In genomic region chr10:79873715-79874289, GRCm38 (mm10) we compare ENCODE assay signal across 8 mouse cellular contexts. TPM values are rescaled to one million over a fixed set of nuclear protein-coding genes. Genes with fewer than 3 reads are reported as not detected.
DNase-seq lines count a peak whose midpoint lies in the region; ATAC-seq and TF ChIP-seq lines count a peak whose summit lies in the region.

No protein-coding gene starts in this region.

- no peaks in the 10 kb centered on the region for H3K9me3 ChIP-seq in lung, embryonic 14.5 days (ENCODE audit: low read depth, low read length)
- H3K9me3 ChIP-seq in embryonic facial prominence, embryonic 12.5 days, result no peaks in the 10 kb centered on the region
- H3K9me3 ChIP-seq in hindbrain, postnatal 0 days (ENCODE audit: low read length), result no peaks in the 10 kb centered on the region
- H3K9me3 ChIP-seq in neural tube, embryonic 13.5 days, result no peaks in the 10 kb centered on the region

- peak overlapping the region; percentile 97 for H3K4me2 ChIP-seq in lung, embryonic 14.5 days
- peak overlapping the region; percentile 62 for H3K4me2 ChIP-seq in embryonic facial prominence, embryonic 12.5 days (replicated peaks)
- H3K4me2 ChIP-seq in hindbrain, postnatal 0 days (ENCODE audit: low read depth, low read length), result peak overlapping the region; percentile 85
- peak overlapping the region; percentile 92 for H3K4me2 ChIP-seq in neural tube, embryonic 13.5 days

- DNase-seq in lung, embryonic 14.5 days, result peak; percentile 36
- no peak for DNase-seq in lung, adult 18-20 months
- peak; percentile 32 for DNase-seq in hindbrain, postnatal 0 days (ENCODE audit: low spot score)
- no peak for DNase-seq in cerebellum, postnatal 25 days
- DNase-seq in testis, postnatal 10 days (ENCODE audit: low spot score), result no peak
- no peak for DNase-seq in layer of hippocampus, postnatal 14 days (ENCODE audit: low spot score in 2 of 2)

- WGBS in lung, embryonic 14.5 days, result 1% methylated on average over 26 of the region's 26 CpGs
- 2% methylated on average over 26 of the region's 26 CpGs for WGBS in embryonic facial prominence, embryonic 12.5 days
- WGBS in hindbrain, postnatal 0 days, result under 1% methylated on average over 24 of the region's 26 CpGs
- under 1% methylated on average over 26 of the region's 26 CpGs for WGBS in neural tube, embryonic 13.5 days

- peak overlapping the region; percentile 37; the same call in 1 of the 2 replicates for H3K27ac ChIP-seq in lung, embryonic 14.5 days (ENCODE audit: low read depth)
- H3K27ac ChIP-seq in embryonic facial prominence, embryonic 12.5 days, result peak overlapping the region; percentile 83
- peak overlapping the region; percentile 94 for H3K27ac ChIP-seq in hindbrain, postnatal 0 days
- H3K27ac ChIP-seq in neural tube, embryonic 13.5 days (replicated peaks), result peak overlapping the region; percentile 94

- no peaks in the 10 kb centered on the region for H3K36me3 ChIP-seq in lung, embryonic 14.5 days (ENCODE audit: insufficient read depth)
- H3K36me3 ChIP-seq in embryonic facial prominence, embryonic 12.5 days, result peaks cover 30% of the 10 kb centered on the region
- 0 out of 2 replicates have a peak, but pooled peaks cover 4% of the 10 kb centered on the region for H3K36me3 ChIP-seq in hindbrain, postnatal 0 days (ENCODE audit: insufficient read depth, low read length)
- peaks cover 30% of the 10 kb centered on the region for H3K36me3 ChIP-seq in neural tube, embryonic 13.5 days

- no peak for TF ChIP-seq CTCF in lung, embryonic 14.5 days (IDR thresholded peaks at IDR 0.05; ENCODE audit: low read depth)
- no peak for TF ChIP-seq CTCF in hindbrain, postnatal 0 days (IDR thresholded peaks at IDR 0.05; ENCODE audit: low read depth)

- H3K27me3 ChIP-seq in lung, embryonic 14.5 days (ENCODE audit: insufficient read depth, low read length), result no peaks in the 10 kb centered on the region
- H3K27me3 ChIP-seq in embryonic facial prominence, embryonic 12.5 days, result no peaks in the 10 kb centered on the region
- no peaks in the 10 kb centered on the region for H3K27me3 ChIP-seq in hindbrain, postnatal 0 days (ENCODE audit: insufficient read depth, low read length)
- no peaks in the 10 kb centered on the region for H3K27me3 ChIP-seq in neural tube, embryonic 13.5 days

- no peaks in the 10 kb centered on the region; the same call in 1 of the 2 replicates for H3K4me1 ChIP-seq in lung, embryonic 14.5 days (ENCODE audit: insufficient read depth)
- H3K4me1 ChIP-seq in embryonic facial prominence, embryonic 12.5 days, result peaks cover 20% of the 10 kb centered on the region
- H3K4me1 ChIP-seq in hindbrain, postnatal 0 days (ENCODE audit: insufficient read depth, low read length), result peaks cover 6% of the 10 kb centered on the region; the same call in 1 of the 2 replicates
- peaks cover 58% of the 10 kb centered on the region for H3K4me1 ChIP-seq in neural tube, embryonic 13.5 days (replicated peaks)

- ATAC-seq in lung, embryonic 14.5 days (ENCODE audit: insufficient read depth), result no peak; the same call in 1 of the 2 replicates
- ATAC-seq in embryonic facial prominence, embryonic 12.5 days (ENCODE audit: insufficient number of reproducible peaks, insufficient read depth, low FRiP score, low TSS enrichment), result no peak
- ATAC-seq in hindbrain, postnatal 0 days, result no peak; the same call in 1 of the 2 replicates
- peak; percentile 2 for ATAC-seq in neural tube, embryonic 13.5 days (ENCODE audit: low read depth)

- peak overlapping the region; percentile 72 for H3K4me3 ChIP-seq in lung, embryonic 14.5 days (ENCODE audit: low read depth, low read length)
- peak overlapping the region; percentile 82 for H3K4me3 ChIP-seq in embryonic facial prominence, embryonic 12.5 days
- peak overlapping the region; percentile 59 for H3K4me3 ChIP-seq in hindbrain, postnatal 0 days (ENCODE audit: low read length)
- H3K4me3 ChIP-seq in neural tube, embryonic 13.5 days, result peak overlapping the region; percentile 66

- peak overlapping the region; percentile 79 for H3K9ac ChIP-seq in lung, embryonic 14.5 days
- peak overlapping the region; percentile 90 for H3K9ac ChIP-seq in embryonic facial prominence, embryonic 12.5 days
- peak overlapping the region; percentile 87 for H3K9ac ChIP-seq in hindbrain, postnatal 0 days (replicated peaks; ENCODE audit: low read length)
- peak overlapping the region; percentile 97 for H3K9ac ChIP-seq in neural tube, embryonic 13.5 days

RNA-seq across cellular contexts. Expression of gene Prtn3, which starts 0.5 kb away (rescaled TPM):
- polyA plus RNA-seq in lung, embryonic 14.5 days (2014; fragmentation: Nextera tagmentation; extraction: Ambion mirVana), result 3.5 and 3.7 TPM in 2 replicates
- polyA plus RNA-seq in embryonic facial prominence, embryonic 12.5 days (2016; fragmentation: Nextera tagmentation; extraction: Ambion mirVana), result 10.1 and 11.3 TPM in 2 replicates
- total RNA-seq in hindbrain, postnatal 0 days (2014; rRNA removed), result 9.4 and 20.5 TPM in 2 replicates
- 11.6 and 11.8 TPM in 2 replicates for polyA plus RNA-seq in hindbrain, postnatal 0 days (2015; fragmentation: Nextera tagmentation; extraction: Ambion mirVana)
- polyA plus RNA-seq in neural tube, embryonic 13.5 days (2015; fragmentation: Nextera tagmentation; extraction: Ambion mirVana), result 14.3 and 14.7 TPM in 2 replicates
- 1 to 10 TPM; 2.3 to 3.0 TPM for total RNA-seq in layer of hippocampus, postnatal 14 days (2021)

RNA-seq across cellular contexts. Expression of gene Plppr3, which starts 0.6 kb away (rescaled TPM):
- 31.3 and 37.4 TPM in 2 replicates for polyA plus RNA-seq in lung, embryonic 14.5 days (2014; fragmentation: Nextera tagmentation; extraction: Ambion mirVana)
- 169 and 181 TPM in 2 replicates for polyA plus RNA-seq in embryonic facial prominence, embryonic 12.5 days (2016; fragmentation: Nextera tagmentation; extraction: Ambion mirVana)
- 487 and 541 TPM in 2 replicates for total RNA-seq in hindbrain, postnatal 0 days (2014; rRNA removed)
- 268 and 283 TPM in 2 replicates for polyA plus RNA-seq in hindbrain, postnatal 0 days (2015; fragmentation: Nextera tagmentation; extraction: Ambion mirVana)
- polyA plus RNA-seq in neural tube, embryonic 13.5 days (2015; fragmentation: Nextera tagmentation; extraction: Ambion mirVana), result 343 and 361 TPM in 2 replicates
- total RNA-seq in layer of hippocampus, postnatal 14 days (2021), result 10 to 100 TPM; 53.5 to 57.7 TPM

RNA-seq across cellular contexts. Expression of gene Elane, which starts 12.2 kb away (rescaled TPM):
- 0.18 and 0.26 TPM in 2 replicates for polyA plus RNA-seq in lung, embryonic 14.5 days (2014; fragmentation: Nextera tagmentation; extraction: Ambion mirVana)
- 0.33 and 0.55 TPM in 2 replicates for polyA plus RNA-seq in embryonic facial prominence, embryonic 12.5 days (2016; fragmentation: Nextera tagmentation; extraction: Ambion mirVana)
- total RNA-seq in hindbrain, postnatal 0 days (2014; rRNA removed), result not detected in 2 replicates
- 0.24 TPM in 1 of 2 replicates, not detected in the other for polyA plus RNA-seq in hindbrain, postnatal 0 days (2015; fragmentation: Nextera tagmentation; extraction: Ambion mirVana)
- polyA plus RNA-seq in neural tube, embryonic 13.5 days (2015; fragmentation: Nextera tagmentation; extraction: Ambion mirVana), result 0.67 TPM in 1 of 2 replicates, not detected in the other
- total RNA-seq in layer of hippocampus, postnatal 14 days (2021), result not detected

RNA-seq across cellular contexts. Expression of gene Cfd, which starts 16.9 kb away (rescaled TPM):
- not detected in 2 replicates for polyA plus RNA-seq in lung, embryonic 14.5 days (2014; fragmentation: Nextera tagmentation; extraction: Ambion mirVana)
- polyA plus RNA-seq in embryonic facial prominence, embryonic 12.5 days (2016; fragmentation: Nextera tagmentation; extraction: Ambion mirVana), result not detected in 2 replicates
- not detected in 2 replicates for total RNA-seq in hindbrain, postnatal 0 days (2014; rRNA removed)
- not detected in 2 replicates for polyA plus RNA-seq in hindbrain, postnatal 0 days (2015; fragmentation: Nextera tagmentation; extraction: Ambion mirVana)
- polyA plus RNA-seq in neural tube, embryonic 13.5 days (2015; fragmentation: Nextera tagmentation; extraction: Ambion mirVana), result not detected in 2 replicates
- total RNA-seq in layer of hippocampus, postnatal 14 days (2021), result not detected

RNA-seq across cellular contexts. Expression of gene Ptbp1, which starts 19.6 kb away (rescaled TPM):
- polyA plus RNA-seq in lung, embryonic 14.5 days (2014; fragmentation: Nextera tagmentation; extraction: Ambion mirVana), result 355 and 366 TPM in 2 replicates
- 352 and 363 TPM in 2 replicates for polyA plus RNA-seq in embryonic facial prominence, embryonic 12.5 days (2016; fragmentation: Nextera tagmentation; extraction: Ambion mirVana)
- 166 and 173 TPM in 2 replicates for total RNA-seq in hindbrain, postnatal 0 days (2014; rRNA removed)
- 58.9 and 65.5 TPM in 2 replicates for polyA plus RNA-seq in hindbrain, postnatal 0 days (2015; fragmentation: Nextera tagmentation; extraction: Ambion mirVana)
- 87.9 and 114 TPM in 2 replicates for polyA plus RNA-seq in neural tube, embryonic 13.5 days (2015; fragmentation: Nextera tagmentation; extraction: Ambion mirVana)
- 10 to 100 TPM; 62.9 to 70.2 TPM for total RNA-seq in layer of hippocampus, postnatal 14 days (2021)

Comparison
In these comparisons a context has a peak if more than half of its experiments do, and no peak if none do; other contexts are left out.
1. DNase-seq: peak in lung, embryonic 14.5 days (single experiment) and hindbrain, postnatal 0 days (single experiment); none in lung, adult 18-20 months (0 of 2), cerebellum, postnatal 25 days (0 of 2), testis, postnatal 10 days (single experiment) and layer of hippocampus, postnatal 14 days (0 of 2).
2. H3K27ac ChIP-seq: peak in every context shown above with its lines; median percentile 94 in hindbrain, postnatal 0 days; 94 in neural tube, embryonic 13.5 days; 83 in embryonic facial prominence, embryonic 12.5 days; 37 in lung, embryonic 14.5 days.
3. Peak in every context shown above with its lines, with median percentiles within 50 percentile points of each other: H3K4me2 ChIP-seq, H3K4me3 ChIP-seq and H3K9ac ChIP-seq.